8 mouse cellular contexts compared by ENCODE assay signal in genomic region chr11:97546804-97547411, GRCm38 (mm10). TPM values are rescaled to one million over a fixed set of nuclear protein-coding genes. Genes with fewer than 3 reads are reported as not detected.
DNase-seq lines count a peak whose midpoint lies in the region; ATAC-seq lines count a peak whose summit lies in the region.

No protein-coding gene starts in this region.

- no peak for DNase-seq in frontal cortex, adult 2 months (ENCODE audit: extremely low spot score in 1 of 2, low spot score in 1 of 2)
- peak; percentile 78 for DNase-seq in ZHBTc4 (ENCODE audit: low read depth, low spot score)
- peak; percentile 62 for DNase-seq in kidney, adult 18-20 months
- DNase-seq in urinary bladder, postnatal 25 days (ENCODE audit: low spot score) = no peak

- no peak overlapping the region for H3K27ac ChIP-seq in forebrain, embryonic 15.5 days (replicated peaks)
- H3K27ac ChIP-seq in lung, embryonic 16.5 days (ENCODE audit: low read length) = no peak overlapping the region
- no peak overlapping the region for H3K27ac ChIP-seq in stomach, embryonic 16.5 days (ENCODE audit: low read length)

- peaks cover 53% of the 10 kb centered on the region for H3K4me1 ChIP-seq in forebrain, embryonic 15.5 days
- H3K4me1 ChIP-seq in lung, embryonic 16.5 days (replicated peaks; ENCODE audit: control insufficient read depth, insufficient read depth, low read length) = peaks cover 12% of the 10 kb centered on the region
- peaks cover 10% of the 10 kb centered on the region for H3K4me1 ChIP-seq in stomach, embryonic 16.5 days (ENCODE audit: control insufficient read depth, insufficient read depth, low read length)

- WGBS in forebrain, embryonic 15.5 days = 2% methylated on average over 47 of the region's 73 CpGs
- WGBS in lung, embryonic 16.5 days = under 1% methylated on average over 41 of the region's 73 CpGs
- WGBS in stomach, embryonic 16.5 days = 1% methylated on average over 56 of the region's 73 CpGs

- no peaks in the 10 kb centered on the region for H3K27me3 ChIP-seq in forebrain, embryonic 15.5 days
- peaks cover 78% of the 10 kb centered on the region for H3K27me3 ChIP-seq in lung, embryonic 16.5 days (ENCODE audit: control insufficient read depth, insufficient read depth, low read depth, low read length)
- H3K27me3 ChIP-seq in stomach, embryonic 16.5 days (ENCODE audit: control insufficient read depth, insufficient read depth, low read length) = peaks cover 82% of the 10 kb centered on the region

- peak; percentile 17; the same call in 1 of the 2 replicates for ATAC-seq in frontal cortex, adult (ENCODE audit: low TSS enrichment)
- peak; percentile 41; the same call in 1 of the 2 replicates for ATAC-seq in forebrain, embryonic 15.5 days (replicated peaks)
- peak; percentile 64 for ATAC-seq in lung, embryonic 16.5 days (ENCODE audit: low read depth)
- no peak for ATAC-seq in stomach, embryonic 16.5 days (ENCODE audit: insufficient read depth, low FRiP score)

- peaks cover 7% of the 10 kb centered on the region; the same call in 1 of the 2 replicates for H3K36me3 ChIP-seq in forebrain, embryonic 15.5 days
- H3K36me3 ChIP-seq in lung, embryonic 16.5 days (ENCODE audit: control insufficient read depth, insufficient read depth, low read length) = no peaks in the 10 kb centered on the region
- no peaks in the 10 kb centered on the region for H3K36me3 ChIP-seq in stomach, embryonic 16.5 days (ENCODE audit: control insufficient read depth, insufficient read depth, low read length)

- H3K4me3 ChIP-seq in forebrain, embryonic 15.5 days = peak overlapping the region; percentile 51
- peak overlapping the region; percentile 58 for H3K4me3 ChIP-seq in lung, embryonic 16.5 days (ENCODE audit: low read length)
- H3K4me3 ChIP-seq in stomach, embryonic 16.5 days (replicated peaks; ENCODE audit: low read length) = peak overlapping the region; percentile 59

- no peaks in the 10 kb centered on the region for H3K9me3 ChIP-seq in forebrain, embryonic 15.5 days
- H3K9me3 ChIP-seq in lung, embryonic 16.5 days (ENCODE audit: control insufficient read depth, low read length) = no peaks in the 10 kb centered on the region
- no peaks in the 10 kb centered on the region for H3K9me3 ChIP-seq in stomach, embryonic 16.5 days (replicated peaks; ENCODE audit: control insufficient read depth, low read length)

- H3K9ac ChIP-seq in forebrain, embryonic 15.5 days (replicated peaks) = peak overlapping the region; percentile 53
- peak overlapping the region; percentile 60 for H3K9ac ChIP-seq in lung, embryonic 16.5 days (ENCODE audit: low read length)
- peak overlapping the region; percentile 64 for H3K9ac ChIP-seq in stomach, embryonic 16.5 days (ENCODE audit: low read length)

- H3K4me2 ChIP-seq in forebrain, embryonic 15.5 days (replicated peaks) = peak overlapping the region; percentile 97
- peak overlapping the region; percentile 98 for H3K4me2 ChIP-seq in lung, embryonic 16.5 days (ENCODE audit: low read depth, low read length)
- H3K4me2 ChIP-seq in stomach, embryonic 16.5 days (ENCODE audit: low read depth, low read length) = peak overlapping the region; percentile 99

RNA-seq across cellular contexts. Expression of gene Srcin1, which starts 29.1 kb away (rescaled TPM):
- 117 and 123 TPM in 2 replicates for polyA plus RNA-seq in frontal cortex, adult 2 months (2012; rRNA removed)
- polyA plus RNA-seq in forebrain, embryonic 15.5 days (2015; fragmentation: Nextera tagmentation; extraction: Ambion mirVana) = 10.8 and 11.6 TPM in 2 replicates
- polyA plus RNA-seq in lung, embryonic 16.5 days (2015; fragmentation: Nextera tagmentation; extraction: Ambion mirVana) = 0.70 and 0.83 TPM in 2 replicates
- 0.36 and 0.39 TPM in 2 replicates for polyA plus RNA-seq in stomach, embryonic 16.5 days (2015; fragmentation: Nextera tagmentation; extraction: Ambion mirVana)

RNA-seq across cellular contexts. Expression of gene 4933428G20Rik, which starts 46.8 kb away (rescaled TPM):
- polyA plus RNA-seq in frontal cortex, adult 2 months (2012; rRNA removed) = 0.13 and 0.24 TPM in 2 replicates
- polyA plus RNA-seq in forebrain, embryonic 15.5 days (2015; fragmentation: Nextera tagmentation; extraction: Ambion mirVana) = 1.0 and 1.1 TPM in 2 replicates
- 0.74 and 0.87 TPM in 2 replicates for polyA plus RNA-seq in lung, embryonic 16.5 days (2015; fragmentation: Nextera tagmentation; extraction: Ambion mirVana)
- polyA plus RNA-seq in stomach, embryonic 16.5 days (2015; fragmentation: Nextera tagmentation; extraction: Ambion mirVana) = 0.80 and 0.90 TPM in 2 replicates

Comparison
In these comparisons a context has a peak if more than half of its experiments do, and no peak if none do; other contexts are left out.
1. DNase-seq: peak in ZHBTc4 (single experiment) and kidney, adult 18-20 months (single experiment); none in frontal cortex, adult 2 months (0 of 2) and urinary bladder, postnatal 25 days (single experiment).
2. Peak in every context shown above with its lines, with median percentiles within 50 percentile points of each other: H3K4me2 ChIP-seq, H3K4me3 ChIP-seq and H3K9ac ChIP-seq.